Mouse (Mus musculus) spleen, adult 2 months (tissue): Measurements from ENCODE around the gene Adgrf5. TPM values are rescaled to one million over a fixed set of nuclear protein-coding genes. Genes with fewer than 3 reads are reported as not detected.

ENCODE experiments used
- DNase-seq, 2 experiments: peaks; one replicate each; pipeline versions ENCODE4 v3.0.0 to v3.0.0-alpha.2; 2012 to 2021; ENCODE audit warnings: low spot score in 2 of 2, low read depth in 1 of 2
- H3K27ac ChIP-seq: fragments of 200-500 bp; 2 replicates; pipeline ENCODE4 v1.5.1; 2012; ENCODE audit warnings: low read length, inconsistent platforms; ENCODE audit not compliant: insufficient read depth
- H3K27me3 ChIP-seq: fragments of 200-500 bp; 2 replicates; pipeline ENCODE4 v1.6.1; 2012; ENCODE audit warnings: mild to moderate bottlenecking, moderate library complexity, low read length, inconsistent platforms; ENCODE audit not compliant: control insufficient read depth, insufficient read depth
- H3K36me3 ChIP-seq: fragments of 200-500 bp; 2 replicates; pipeline ENCODE4 v1.6.1; 2012; ENCODE audit warnings: mild to moderate bottlenecking, low read length, inconsistent platforms; ENCODE audit not compliant: control insufficient read depth, insufficient read depth
- H3K4me1 ChIP-seq: fragments of 200-500 bp; 2 replicates; pipeline ENCODE4 v1.6.1; 2011; ENCODE audit warnings: inconsistent platforms; ENCODE audit not compliant: control insufficient read depth, insufficient read depth, insufficient read length
- H3K4me3 ChIP-seq: fragments of 200-500 bp; 2 replicates; pipeline ENCODE4 v1.5.1; 2011; ENCODE audit warnings: mild to moderate bottlenecking, inconsistent platforms; ENCODE audit not compliant: insufficient read depth, insufficient read length; ENCODE audit errors: extremely low read depth
- CTCF ChIP-seq: fragments of 200-500 bp; IDR thresholded peaks from 2 replicates; pipeline ENCODE4 v1.5.1; 2011; ENCODE audit warnings: mild to moderate bottlenecking, inconsistent platforms; ENCODE audit not compliant: insufficient read depth, insufficient read length, insufficient replicate concordance; ENCODE audit errors: extremely low read depth
- POLR2A ChIP-seq: fragments of 200-500 bp; IDR thresholded peaks from 2 replicates; pipeline ENCODE4 v1.6.1; 2011; ENCODE audit warnings: low read depth, low read length, inconsistent platforms
- WGBS: fragments of 180-500 bp; shearing (Covaris S2); methylation state at CpG from one replicate; pipeline ENCODE4 v1.1.7; 2018; 5-methylcytosine and 5-hydroxymethylcytosine counted together
- polyA plus RNA-seq: library from polyadenylated mRNA; depleted of rRNA; stranded (reverse); fragments of >200 nt; gene quantifications from 2 replicates; pipeline ENCODE4 v1.2.3, GENCODE M21; 2012

The Adgrf5 gene
- polyA plus RNA-seq, 1 experiment: 6.1 TPM

GRCm38 (mm10) chr17:43406321-43406720 lies 46.1 kb downstream of the Adgrf5 start:
- Histone ChIP-seq H3K27me3 (no peaks in the 10 kb centered on the region), H3K36me3 (no peaks in the 10 kb centered on the region), H3K27ac (peak overlapping the region; percentile 32; the same call in 1 of the 2 replicates), H3K4me3 (no peak overlapping the region), H3K4me1 (no peaks in the 10 kb centered on the region)
- WGBS: 80% methylated on average over 3 of the region's 3 CpGs
- no peak for DNase-seq
- no peak for TF ChIP-seq CTCF
- TF ChIP-seq POLR2A: no peak

- TF ChIP-seq CTCF (no peak), POLR2A (no peak)
- no peaks in the 10 kb centered on the region for H3K27me3 ChIP-seq
- no peak overlapping the region for H3K4me3 ChIP-seq
- no peak overlapping the region for H3K27ac ChIP-seq
- DNase-seq: no peak
- no peaks in the 10 kb centered on the region for H3K36me3 ChIP-seq
- 35% methylated on average over 7 of the region's 7 CpGs for WGBS
- H3K4me1 ChIP-seq: no peaks in the 10 kb centered on the region
Measured at GRCm38 (mm10) chr17:43407548-43407947, 47.3 kb downstream of the Adgrf5 start.

GRCm38 (mm10) chr17:43413182-43413581 lies 52.9 kb downstream of the Adgrf5 start:
- Histone ChIP-seq H3K27me3 (no peaks in the 10 kb centered on the region), H3K27ac (no peak overlapping the region), H3K4me3 (no peak overlapping the region), H3K4me1 (no peaks in the 10 kb centered on the region), H3K36me3 (no peaks in the 10 kb centered on the region)
- 40% methylated on average over 7 of the region's 7 CpGs for WGBS
- DNase-seq: no peak
- no peak for TF ChIP-seq POLR2A
- TF ChIP-seq CTCF: no peak

GRCm38 (mm10) chr17:43419204-43419603 lies 59.0 kb downstream of the Adgrf5 start:
- Histone ChIP-seq H3K27me3 (no peaks in the 10 kb centered on the region), H3K4me1 (no peaks in the 10 kb centered on the region), H3K27ac (no peak overlapping the region), H3K36me3 (no peaks in the 10 kb centered on the region), H3K4me3 (no peak overlapping the region)
- no peak for DNase-seq
- no peak for TF ChIP-seq CTCF
- no peak for TF ChIP-seq POLR2A
- WGBS: 92% methylated on average over 5 of the region's 5 CpGs

GRCm38 (mm10) chr17:43420381-43420780 lies 60.1 kb downstream of the Adgrf5 start:
- no peak for TF ChIP-seq POLR2A
- no peak for TF ChIP-seq CTCF
- WGBS: 77% methylated on average over 3 of the region's 3 CpGs

GRCm38 (mm10) chr17:43423953-43424352 lies 63.7 kb downstream of the Adgrf5 start:
- DNase-seq: no peak
- Histone ChIP-seq H3K36me3 (no peaks in the 10 kb centered on the region), H3K4me1 (no peaks in the 10 kb centered on the region), H3K4me3 (no peak overlapping the region), H3K27ac (no peak overlapping the region), H3K27me3 (no peaks in the 10 kb centered on the region)
- 39% methylated on average over 5 of the region's 5 CpGs for whole genome bisulfite sequencing
- TF ChIP-seq CTCF (no peak), POLR2A (no peak)

More at GRCm38 (mm10) chr17:43420381-43420780, 60.1 kb downstream of the Adgrf5 start:
- no peaks in the 10 kb centered on the region for H3K27me3 ChIP-seq
- H3K4me1 ChIP-seq: no peaks in the 10 kb centered on the region
- H3K4me3 ChIP-seq: no peak overlapping the region
- DNase-seq: no peak
- H3K36me3 ChIP-seq: no peaks in the 10 kb centered on the region
- no peak overlapping the region for H3K27ac ChIP-seq

GRCm38 (mm10) chr17:43431692-43432091 lies 71.4 kb downstream of the Adgrf5 start:
- no peak overlapping the region for H3K27ac ChIP-seq
- no peak overlapping the region for H3K4me3 ChIP-seq
- no peaks in the 10 kb centered on the region for H3K27me3 ChIP-seq
- no peak for TF ChIP-seq CTCF
- TF ChIP-seq POLR2A: no peak
- WGBS: 70% methylated on average over 5 of the region's 5 CpGs
- no peaks in the 10 kb centered on the region for H3K36me3 ChIP-seq
- H3K4me1 ChIP-seq: no peaks in the 10 kb centered on the region
- DNase-seq: no peak

GRCm38 (mm10) chr17:43434485-43434884 lies 74.2 kb downstream of the Adgrf5 start:
- whole genome bisulfite sequencing: 70% methylated on average over 8 of the region's 8 CpGs
- Histone ChIP-seq H3K4me1 (no peaks in the 10 kb centered on the region), H3K36me3 (no peaks in the 10 kb centered on the region), H3K27ac (no peak overlapping the region), H3K4me3 (no peak overlapping the region), H3K27me3 (no peaks in the 10 kb centered on the region)
- DNase-seq: no peak
- TF ChIP-seq POLR2A (no peak), CTCF (no peak)
